Mouse (Mus musculus) testis, postnatal 10 days (tissue): ENCODE measurements around the gene Dlgap3.

Experiments used
- DNase-seq: peaks from one replicate; pipeline ENCODE4 v3.0.0; 2021; ENCODE audit warnings: low spot score

The Dlgap3 gene

DNA sequence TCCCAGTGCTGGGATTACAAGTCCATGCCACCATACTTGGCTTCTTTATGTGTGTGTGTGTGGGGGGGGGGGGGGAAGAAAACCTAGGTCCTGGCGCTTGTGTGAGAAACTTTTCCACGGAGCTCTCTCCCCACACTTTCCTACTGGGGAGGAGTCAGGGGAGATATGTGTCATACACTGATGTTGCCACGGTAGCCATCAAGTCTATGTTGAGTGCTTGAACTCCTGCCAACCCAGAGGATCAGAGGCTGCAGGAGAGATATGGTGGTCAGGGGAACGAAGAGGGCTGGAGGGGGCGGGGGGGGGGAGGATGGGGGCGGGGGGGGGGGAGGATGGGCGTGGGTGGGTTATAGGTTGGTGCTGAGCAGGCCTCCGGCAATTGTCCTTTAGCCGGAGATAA, 46.8 kb downstream of the Dlgap3 start:
- no peak for DNase-seq

DNA sequence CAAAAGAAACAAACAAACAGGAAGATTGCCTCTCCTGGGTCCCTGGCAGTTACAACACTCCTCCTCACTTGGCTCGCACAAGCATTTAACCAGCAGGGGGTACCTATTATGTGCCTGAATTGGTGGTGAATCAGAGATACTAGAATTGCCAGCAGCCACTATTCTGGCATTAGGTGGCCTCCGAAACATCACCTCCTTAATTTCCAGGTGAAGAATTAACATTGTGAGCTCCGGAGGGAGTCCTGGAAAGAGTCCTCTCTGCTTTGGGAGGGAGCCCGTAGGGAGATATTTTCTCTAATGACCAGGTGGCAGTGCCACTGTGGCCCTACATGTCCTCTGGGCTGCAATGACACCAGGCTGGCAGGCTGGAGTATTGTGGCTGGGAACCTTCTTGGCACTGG, 47.2 kb downstream of the Dlgap3 start:
- no peak for DNase-seq

DNA sequence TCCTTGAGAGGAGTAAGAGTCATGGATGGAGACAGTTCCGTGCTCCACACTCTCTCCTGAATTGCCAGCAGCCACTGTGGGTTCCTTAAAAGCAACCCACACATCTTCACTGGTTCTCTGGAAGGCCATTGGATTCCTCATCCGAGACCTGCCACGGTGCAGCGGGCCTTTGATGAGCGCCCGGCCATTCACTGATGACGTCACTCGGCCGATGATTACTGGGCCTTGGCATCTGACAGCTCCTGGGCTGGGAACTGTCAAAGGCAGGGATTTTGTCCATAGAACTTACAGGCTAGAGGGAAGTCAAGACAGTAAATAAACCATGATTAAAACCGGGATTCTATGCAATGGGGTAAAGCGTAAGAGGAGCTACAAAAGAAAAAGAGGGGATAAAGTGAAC, 48.0 kb downstream of the Dlgap3 start:
- no peak for DNase-seq

DNA sequence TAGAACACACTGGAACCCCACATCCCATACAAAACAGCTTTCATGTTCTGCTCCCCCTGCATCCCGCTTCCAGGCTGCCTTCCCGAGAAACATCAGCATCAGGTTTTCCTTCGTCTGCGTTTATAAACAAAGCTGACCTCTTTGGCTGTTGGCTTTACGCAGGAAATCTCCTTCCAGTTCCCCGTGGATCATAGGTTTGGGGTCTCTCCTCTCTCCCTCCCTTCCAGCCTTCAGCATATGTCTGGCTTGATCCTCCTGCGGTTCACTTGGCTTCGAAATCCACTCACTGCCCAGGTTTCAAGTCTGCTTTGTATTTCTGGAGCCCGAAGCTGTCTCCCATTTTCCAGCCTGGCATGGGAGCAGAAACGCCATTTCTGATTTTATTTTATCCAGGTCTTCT, 54.3 kb downstream of the Dlgap3 start:
- no peak for DNase-seq

DNA sequence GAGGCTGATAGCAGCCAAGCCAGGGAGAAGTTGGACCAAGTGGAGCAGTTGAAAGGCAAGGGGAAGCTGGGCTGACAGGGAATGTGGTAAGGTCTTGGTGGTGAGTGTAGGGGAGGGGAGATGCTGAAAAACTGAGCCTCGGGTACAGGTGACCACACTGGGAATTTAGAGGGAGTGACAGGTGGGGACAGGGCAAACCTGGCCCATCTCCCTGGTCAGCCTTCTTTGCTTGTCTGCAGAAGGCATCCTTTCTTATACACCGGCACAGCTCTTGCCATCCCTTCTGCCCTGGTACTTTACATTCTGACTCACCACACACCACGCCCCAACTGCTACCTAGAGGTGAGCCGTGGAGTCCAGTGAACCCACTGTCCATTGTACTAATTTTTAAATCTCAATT, 54.8 kb downstream of the Dlgap3 start:
- DNase-seq: no peak

DNA sequence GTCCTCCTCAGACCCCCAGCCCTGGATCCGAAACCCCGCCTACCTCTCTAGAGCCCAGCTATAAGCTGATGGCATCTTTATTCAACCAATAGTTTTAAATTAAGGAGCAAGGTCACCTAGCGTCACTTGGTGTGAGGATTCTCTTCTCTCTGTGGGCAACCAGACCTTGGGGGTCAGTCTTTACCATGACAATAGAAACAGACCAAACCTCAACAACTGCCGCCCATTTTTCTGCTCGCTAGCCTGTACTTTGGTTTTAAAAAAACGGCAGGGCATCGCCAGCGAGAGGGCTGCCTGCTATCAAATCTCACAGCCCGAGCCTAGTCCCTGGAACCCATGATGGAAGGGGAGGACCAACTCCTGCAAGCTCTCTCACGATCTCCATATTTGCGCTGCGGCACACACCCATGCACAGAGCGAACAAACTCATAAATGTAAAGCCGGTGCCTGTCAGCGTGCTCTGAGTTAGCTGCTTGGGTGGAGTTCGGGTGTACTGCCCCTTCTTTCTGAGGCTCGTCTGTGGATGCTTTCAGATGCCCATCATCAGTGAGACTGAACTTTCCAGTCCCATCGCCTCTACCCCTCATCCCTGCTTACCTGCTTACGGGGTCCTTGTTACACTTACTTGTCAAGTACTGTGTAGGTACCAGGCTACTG, 55.6 kb downstream of the Dlgap3 start:
- DNase-seq: no peak

DNA sequence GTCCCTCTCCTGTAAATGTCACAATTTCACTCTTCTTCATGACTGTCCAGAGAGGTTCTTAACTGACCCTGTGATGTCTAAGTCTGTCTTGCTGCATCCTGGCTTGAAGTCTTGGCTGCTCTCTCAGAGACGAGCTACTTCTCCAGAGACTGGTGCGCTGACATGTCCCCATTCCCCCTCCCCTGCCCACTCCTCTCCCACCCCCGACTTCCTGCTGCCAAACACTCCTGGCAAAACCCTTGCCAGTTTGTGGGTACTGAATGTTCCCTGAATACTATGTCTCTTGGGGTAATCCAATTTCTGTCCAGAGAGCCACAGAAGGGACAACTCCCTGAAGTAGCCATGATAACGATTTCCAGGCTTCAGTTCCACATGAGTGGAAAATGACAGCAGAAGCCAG, 57.1 kb downstream of the Dlgap3 start:
- DNase-seq: no peak

DNA sequence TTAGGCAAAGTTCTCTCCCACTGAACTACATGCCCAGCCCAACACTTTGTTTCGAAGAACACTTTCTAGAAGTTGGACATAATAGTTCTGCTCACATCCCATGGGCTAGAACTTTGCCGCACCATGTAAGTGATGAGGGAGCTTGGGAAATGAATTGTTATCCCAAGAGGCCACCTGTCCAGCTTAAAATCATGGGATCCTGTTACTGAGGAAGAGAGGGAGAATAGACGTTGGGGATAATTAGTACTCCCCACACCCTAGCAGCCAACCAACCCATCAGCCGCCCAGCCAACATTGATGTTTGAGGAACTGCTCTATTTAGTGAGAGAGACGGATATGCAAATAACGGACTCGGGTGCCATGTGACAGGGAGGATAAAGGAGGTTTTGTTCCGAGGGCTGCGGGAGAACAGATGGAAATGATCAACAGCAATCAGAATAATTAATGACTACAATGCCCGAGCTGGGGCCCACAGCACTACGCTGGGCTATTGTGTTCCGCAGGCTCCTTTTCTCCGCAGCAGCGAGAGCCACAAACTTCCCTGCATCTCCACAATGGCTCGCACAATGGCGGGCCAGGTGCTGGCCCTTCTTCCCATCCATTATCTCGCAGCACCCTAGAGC, 58.2 kb downstream of the Dlgap3 start:
- DNase-seq: no peak

DNA sequence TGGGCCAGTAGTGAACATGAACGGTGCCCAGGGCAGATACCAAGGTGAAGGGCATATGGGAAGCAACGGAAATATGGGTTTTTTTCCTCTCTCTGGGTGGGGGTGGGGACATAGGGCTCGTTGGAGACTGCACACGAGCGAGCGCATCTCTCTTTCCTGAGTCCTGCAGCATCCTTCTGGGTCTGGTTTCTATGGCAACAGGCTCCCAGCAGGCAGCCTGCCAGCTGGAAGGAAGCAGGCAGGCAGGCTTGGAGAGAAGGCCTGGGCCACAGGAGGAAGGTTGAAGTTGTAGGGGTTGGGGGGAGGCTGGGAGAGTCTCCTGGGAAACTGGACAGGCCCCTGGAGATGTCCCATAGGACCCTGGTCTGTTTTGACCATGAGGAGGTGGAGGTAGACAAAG, 63.0 kb downstream of the Dlgap3 start:
- DNase-seq: no peak

DNA sequence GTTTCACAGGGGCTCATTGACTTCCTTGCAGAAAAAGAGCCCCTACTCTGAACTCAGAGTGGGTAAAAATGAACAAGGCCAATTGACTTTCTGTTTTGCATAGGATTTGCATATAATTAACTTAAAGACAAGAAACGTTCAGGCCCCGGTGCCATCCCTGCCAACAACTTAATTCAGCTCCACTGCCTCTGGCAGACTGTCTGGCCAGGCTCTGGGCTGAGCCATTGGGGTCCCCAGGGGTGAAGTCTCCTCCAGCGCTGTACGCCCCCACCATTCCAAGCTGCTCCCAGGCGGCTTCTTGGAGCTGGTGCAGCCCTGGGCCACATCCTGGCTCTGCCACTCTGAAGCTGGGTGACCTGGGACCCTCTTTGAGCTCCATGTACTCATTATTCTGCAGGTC, 63.5 kb downstream of the Dlgap3 start:
- no peak for DNase-seq

DNA sequence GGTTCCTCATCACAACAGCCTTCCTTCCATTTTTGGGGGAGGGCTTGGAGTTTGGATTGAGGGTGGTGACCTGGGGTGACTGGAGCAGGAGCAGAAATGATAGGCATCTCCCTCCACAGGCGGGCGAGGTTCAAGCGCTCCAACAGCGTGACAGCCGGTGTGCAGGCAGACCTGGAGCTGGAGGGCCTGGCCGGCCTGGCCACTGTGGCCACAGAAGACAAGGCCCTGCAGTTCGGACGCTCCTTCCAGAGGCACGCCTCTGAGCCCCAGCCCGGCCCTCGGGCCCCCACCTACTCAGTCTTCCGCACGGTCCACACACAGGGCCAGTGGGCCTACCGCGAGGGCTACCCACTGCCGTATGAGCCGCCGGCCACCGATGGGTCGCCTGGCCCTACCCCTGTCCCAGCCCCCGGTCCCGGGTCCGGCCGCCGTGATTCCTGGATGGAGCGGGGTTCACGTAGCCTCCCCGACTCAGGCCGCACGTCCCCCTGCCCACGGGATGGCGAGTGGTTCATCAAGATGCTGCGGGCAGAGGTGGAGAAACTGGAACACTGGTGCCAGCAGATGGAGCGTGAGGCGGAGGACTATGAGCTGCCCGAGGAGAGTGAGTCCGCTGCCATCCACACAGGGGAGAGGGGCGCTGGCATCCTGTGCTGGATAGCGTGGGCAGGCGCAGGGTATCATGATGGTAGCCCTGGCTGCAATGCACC, 64.6 kb downstream of the Dlgap3 start:
- DNase-seq: no peak

DNA sequence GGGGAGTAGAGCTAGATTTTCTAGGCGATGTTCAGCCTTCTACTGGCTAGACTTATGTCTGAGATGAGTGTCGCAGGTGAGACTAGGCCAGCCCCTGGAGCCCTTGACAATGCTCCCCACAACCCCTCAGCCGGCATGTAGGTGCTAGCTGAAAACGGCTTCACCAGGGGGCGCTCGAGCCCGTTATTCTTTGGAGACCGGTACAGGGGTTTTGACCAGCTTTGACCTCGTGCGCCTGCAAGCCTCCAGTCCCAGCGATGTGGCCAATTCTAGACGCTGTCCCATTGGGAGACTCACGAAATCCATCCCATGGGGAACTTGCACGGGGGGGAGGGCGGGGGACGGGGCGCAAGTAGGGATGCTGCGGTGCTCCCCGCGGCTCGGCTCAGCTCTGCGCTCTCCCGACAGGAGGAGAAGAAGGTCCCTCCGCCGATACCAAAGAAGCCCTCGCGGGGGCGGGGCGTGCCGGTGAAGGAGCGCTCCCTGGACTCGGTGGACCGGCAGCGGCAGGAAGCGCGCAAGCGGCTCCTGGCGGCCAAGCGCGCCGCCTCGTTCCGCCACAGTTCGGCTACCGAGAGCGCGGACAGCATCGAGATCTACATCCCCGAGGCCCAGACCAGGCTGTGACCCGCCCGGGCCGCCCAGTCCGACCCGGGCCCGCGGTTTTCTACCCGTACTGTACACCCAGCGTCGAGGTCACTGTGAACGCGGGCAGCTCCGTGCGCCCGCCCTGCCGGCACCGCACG, 66.9 kb downstream of the Dlgap3 start:
- peak; percentile 95 for DNase-seq

DNA sequence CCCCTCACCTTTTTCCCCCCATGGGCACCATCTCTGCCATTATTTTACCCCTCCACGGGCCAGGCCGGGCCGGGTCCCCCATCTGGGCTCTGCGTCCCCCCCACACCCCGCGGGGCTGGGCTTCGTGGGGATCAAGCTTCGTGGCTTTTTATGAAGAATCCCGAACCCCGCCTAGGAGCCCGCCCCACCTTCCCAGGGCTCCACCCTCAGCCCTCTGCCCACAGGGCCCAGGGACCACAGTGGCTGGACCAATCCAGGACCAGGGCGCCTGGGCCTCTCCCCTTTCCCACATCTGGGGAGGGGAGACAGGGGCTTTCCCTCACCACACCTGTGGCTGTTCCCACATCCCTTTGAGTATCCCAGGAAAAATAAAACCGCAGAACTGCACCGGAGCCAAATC, 67.6 kb downstream of the Dlgap3 start:
- DNase-seq: peak; percentile 54

DNA sequence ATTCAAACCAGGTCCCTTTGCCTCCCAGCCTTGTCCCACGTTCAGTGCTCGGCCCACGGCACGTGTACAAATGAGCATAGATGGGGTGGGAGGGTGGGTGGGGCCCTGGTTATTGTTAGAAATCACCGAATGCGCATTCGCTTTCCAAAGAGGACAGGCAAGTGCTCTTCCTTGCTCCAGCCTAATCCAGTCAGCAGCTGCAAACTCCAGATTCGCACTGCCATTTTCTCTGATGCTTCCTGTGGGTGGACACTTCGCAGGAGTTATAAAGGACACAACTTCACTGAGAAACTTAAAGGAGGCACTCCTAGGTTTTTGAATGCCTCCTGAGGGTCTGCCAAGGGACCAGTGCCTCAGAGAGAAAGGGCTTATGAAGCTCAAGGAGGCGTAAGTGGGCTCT, 68.3 kb downstream of the Dlgap3 start:
- DNase-seq: no peak

DNA sequence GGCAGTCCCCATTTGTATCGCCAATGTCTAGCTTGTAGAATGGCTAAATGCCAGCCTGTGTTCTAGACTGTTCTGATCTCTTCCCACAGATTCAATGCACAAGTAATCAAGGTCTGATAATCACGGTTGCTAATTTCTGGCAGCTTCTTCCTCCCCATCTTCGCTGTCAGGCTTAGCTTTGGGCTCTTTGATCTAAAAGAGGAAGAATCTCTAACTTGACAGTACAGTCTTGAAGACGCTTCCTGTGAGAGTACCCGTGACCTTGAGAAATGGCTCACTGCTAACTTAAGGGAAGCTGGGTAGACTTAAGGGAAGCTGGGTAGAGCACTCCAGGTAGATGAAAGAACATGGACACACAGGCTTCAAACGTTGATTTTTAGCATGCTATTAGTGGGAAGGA, 73.7 kb downstream of the Dlgap3 start:
- no peak for DNase-seq

DNA sequence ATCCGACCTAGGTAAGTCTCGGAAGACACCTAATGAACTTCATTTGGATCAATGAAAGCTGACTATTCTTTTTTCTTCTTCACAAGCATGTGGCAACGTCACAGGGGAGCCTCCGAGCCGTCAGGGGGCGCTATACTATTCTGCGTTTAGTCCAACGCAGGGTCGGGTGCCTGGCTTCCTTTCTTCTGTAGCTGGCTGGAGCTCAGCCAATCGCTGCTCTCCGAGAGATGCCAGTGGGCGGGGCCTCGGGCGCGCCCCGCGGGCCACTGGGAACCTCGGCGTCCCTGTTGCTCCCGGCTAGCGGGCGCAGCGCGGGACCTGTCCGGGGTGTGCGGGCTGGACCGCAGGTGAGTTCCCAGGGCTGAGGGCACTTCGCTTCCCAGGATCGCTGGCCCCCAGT, 74.5 kb downstream of the Dlgap3 start, which contains the start of gene Smim12:
TSS of gene Smim12 (plus strand) at position 233 of the 400 bp plus-strand sequence.
- DNase-seq: peak; percentile 100

DNA sequence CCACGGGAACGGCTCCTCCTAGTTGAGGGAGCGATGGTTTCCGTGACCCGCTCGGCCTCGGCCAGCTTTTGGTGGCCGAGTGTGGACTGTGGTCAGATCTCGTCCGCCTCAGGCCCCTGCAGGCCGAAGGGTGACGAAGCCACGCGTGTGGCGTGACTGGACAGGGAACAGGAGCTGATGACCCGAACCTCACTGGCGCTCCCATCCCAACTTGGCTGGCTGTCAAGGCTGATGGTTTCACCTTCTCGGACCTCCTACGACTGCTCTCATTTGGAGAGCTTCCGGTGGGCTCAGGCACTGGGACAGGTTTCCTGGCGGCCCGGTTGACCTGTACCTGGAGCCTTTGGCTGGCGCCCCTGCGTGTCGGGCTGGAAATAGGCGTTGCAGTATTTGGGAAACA, 74.9 kb downstream of the Dlgap3 start:
- no peak for DNase-seq

DNA sequence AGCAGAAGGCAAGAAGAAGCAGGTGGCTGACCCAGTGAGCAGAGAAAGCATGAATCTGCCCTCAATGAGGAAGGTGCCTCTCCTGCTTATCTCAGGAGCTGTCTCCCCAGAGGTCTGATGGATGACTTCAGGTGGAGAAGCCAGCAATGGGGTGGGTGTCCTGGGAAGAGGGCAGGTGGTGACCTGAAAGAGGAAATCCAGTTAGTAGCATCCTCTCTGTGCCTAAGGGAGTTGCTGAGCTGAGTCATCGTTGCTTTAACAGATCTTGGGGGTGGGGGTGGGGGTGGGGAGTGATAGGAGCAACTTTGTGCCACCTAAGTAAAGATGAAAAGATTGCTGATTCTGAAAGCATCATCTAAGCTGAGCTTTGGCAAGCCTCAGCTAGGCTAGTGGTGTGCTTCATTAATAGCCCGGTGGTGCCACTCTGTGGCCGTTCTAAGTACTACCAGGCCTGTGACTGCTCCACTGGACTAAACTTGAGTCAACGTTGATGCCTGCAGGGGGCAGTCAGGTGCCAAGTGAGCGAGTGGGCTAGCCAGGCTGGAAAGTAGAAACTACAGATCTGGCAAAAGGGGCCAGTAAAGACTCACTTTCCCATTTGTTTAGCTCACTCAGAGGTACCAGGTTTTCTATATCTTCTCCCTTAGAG, 80.8 kb downstream of the Dlgap3 start:
- peak; percentile 97 for DNase-seq

DNA sequence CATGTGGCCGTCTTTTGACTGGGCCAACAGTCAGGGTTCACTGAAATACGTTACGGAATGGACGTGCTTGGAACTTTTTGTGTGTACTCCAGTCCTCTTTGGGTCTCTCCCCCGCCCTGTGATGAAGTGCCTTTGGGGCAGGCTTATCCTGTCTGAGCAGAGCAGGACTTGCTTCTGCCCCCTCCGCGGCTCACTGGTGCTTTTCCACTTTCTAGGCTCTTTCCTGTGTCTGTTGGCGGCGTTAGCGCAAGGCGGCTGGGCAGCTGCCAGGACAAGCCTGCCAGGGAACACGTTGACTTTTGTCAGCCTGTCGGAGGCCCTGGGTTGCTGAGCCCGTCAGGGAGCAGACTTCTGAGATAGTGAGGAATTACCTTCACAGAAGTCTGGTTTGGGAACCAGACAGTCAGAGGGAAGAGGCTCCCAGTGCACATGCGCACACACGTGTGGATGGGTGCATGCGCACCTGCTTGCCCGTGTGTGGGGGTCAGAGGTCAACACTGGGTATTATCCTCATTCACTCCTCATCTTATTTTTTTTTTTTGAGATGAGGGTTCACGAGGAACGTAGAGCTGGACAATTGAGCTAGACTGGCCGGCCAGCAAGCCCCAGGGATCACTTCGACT, 83.1 kb downstream of the Dlgap3 start:
- peak; percentile 72 for DNase-seq

DNA sequence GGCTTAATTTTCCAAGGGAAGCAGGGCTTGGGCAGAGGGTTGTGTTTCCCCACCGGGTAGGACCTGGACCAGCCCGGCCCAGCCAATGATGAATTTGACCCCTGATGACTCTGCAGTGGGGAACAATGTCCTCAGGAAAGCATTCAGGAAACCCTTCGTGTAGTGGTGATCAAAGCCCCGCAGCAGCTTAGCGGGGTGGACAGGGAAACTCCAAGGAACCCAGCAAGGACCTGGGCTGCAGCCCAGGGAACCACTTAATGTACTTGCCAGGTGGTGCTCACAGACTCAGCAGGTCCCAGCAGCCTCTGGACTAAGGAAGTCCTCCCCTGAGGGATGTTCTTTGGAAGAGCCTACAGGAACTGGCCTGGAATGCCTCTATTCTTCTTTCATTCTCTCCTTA, 87.7 kb downstream of the Dlgap3 start:
- no peak for DNase-seq

DNA sequence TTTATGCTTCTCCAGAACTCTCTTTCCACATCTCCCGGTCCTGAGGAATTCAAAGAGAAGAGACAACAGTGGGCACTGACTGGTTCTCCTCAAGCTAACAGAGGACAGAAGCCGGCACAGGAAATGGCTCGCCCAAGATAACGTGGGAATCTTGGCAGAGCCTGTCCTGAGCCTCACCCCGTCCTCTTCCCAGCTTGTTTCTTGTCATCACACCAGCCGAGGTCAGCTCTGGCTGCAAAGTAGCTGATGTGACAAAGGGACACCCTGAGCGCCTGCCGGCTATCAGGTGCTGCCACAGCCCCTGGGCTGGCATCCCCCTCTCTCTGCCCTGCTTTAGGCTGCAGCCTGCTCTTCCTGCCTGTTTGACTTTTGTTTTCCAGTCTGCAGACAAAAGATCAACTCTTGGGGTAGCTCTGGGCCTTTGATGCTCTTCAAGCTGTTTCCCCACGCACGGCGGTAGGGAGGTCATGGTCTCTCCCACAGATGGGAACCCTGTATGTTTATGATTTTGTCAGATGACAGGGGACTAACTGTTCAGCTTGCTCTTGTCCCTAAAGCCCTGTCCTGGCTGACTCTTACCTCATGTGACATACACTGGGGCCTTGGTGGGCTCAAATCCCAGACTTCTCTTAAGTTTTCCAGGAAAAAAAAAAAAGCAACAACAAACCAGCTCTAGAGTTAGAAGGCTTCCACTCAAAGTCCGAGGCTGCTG, 89.3 kb downstream of the Dlgap3 start:
- no peak for DNase-seq
